Mouse (Mus musculus): ENCODE results near the gene Cfap45. TPM values are rescaled to one million over a fixed set of nuclear protein-coding genes. Genes with fewer than 3 reads are reported as not detected.

The Cfap45 gene
- polyA plus RNA-seq, 1 experiment, result 2.9 TPM

GRCm38 (mm10) chr1:172540283-172540820 is 19.8 kb downstream of the Cfap45 start:
- no peak overlapping the region for H3K27ac ChIP-seq (ENCODE audit: insufficient read depth, low read length)
- TF ChIP-seq POLR2A (IDR thresholded peaks at IDR 0.05; ENCODE audit: low read depth, low read length) (no peak), CTCF (IDR thresholded peaks at IDR 0.05; ENCODE audit: borderline replicate concordance, insufficient read depth, low read length) (no peak)
- H3K4me1 ChIP-seq (ENCODE audit: control insufficient read depth, insufficient read depth, low read length), result no peaks in the 10 kb centered on the region

GRCm38 (mm10) chr1:172546062-172546461 is 25.5 kb downstream of the Cfap45 start:
- H3K4me1 ChIP-seq (ENCODE audit: control insufficient read depth, insufficient read depth, low read length), result peaks cover 6% of the 10 kb centered on the region; the same call in 1 of the 2 replicates
- no peak for TF ChIP-seq POLR2A (IDR thresholded peaks at IDR 0.05; ENCODE audit: low read depth, low read length)
- TF ChIP-seq CTCF (IDR thresholded peaks at IDR 0.05; ENCODE audit: borderline replicate concordance, insufficient read depth, low read length), result no peak
- H3K4me3 ChIP-seq (ENCODE audit: insufficient read depth, low read length), result no peak overlapping the region
- no peak overlapping the region for H3K27ac ChIP-seq (ENCODE audit: insufficient read depth, low read length)

More at GRCm38 (mm10) chr1:172540283-172540820, 19.8 kb downstream of the Cfap45 start:
- no peak overlapping the region for H3K4me3 ChIP-seq (ENCODE audit: insufficient read depth, low read length)

- Histone ChIP-seq H3K4me1 (ENCODE audit: control insufficient read depth, insufficient read depth, low read length) (peaks cover 8% of the 10 kb centered on the region; the same call in 1 of the 2 replicates), H3K4me3 (ENCODE audit: insufficient read depth, low read length) (no peak overlapping the region), H3K27ac (ENCODE audit: insufficient read depth, low read length) (no peak overlapping the region)
- TF ChIP-seq POLR2A (IDR thresholded peaks at IDR 0.05; ENCODE audit: low read depth, low read length) (no peak), CTCF (IDR thresholded peaks at IDR 0.05; ENCODE audit: borderline replicate concordance, insufficient read depth, low read length) (no peak)
These were observed 27.9 kb downstream of the Cfap45 start for GRCm38 (mm10) chr1:172548501-172548900.

- Histone ChIP-seq H3K27ac (ENCODE audit: insufficient read depth, low read length) (no peak overlapping the region), H3K4me1 (ENCODE audit: control insufficient read depth, insufficient read depth, low read length) (peaks cover 8% of the 10 kb centered on the region; the same call in 1 of the 2 replicates), H3K4me3 (ENCODE audit: insufficient read depth, low read length) (no peak overlapping the region)
- TF ChIP-seq CTCF (IDR thresholded peaks at IDR 0.05; ENCODE audit: borderline replicate concordance, insufficient read depth, low read length) (no peak), POLR2A (IDR thresholded peaks at IDR 0.05; ENCODE audit: low read depth, low read length) (no peak)
These were observed 28.7 kb downstream of the Cfap45 start for GRCm38 (mm10) chr1:172549314-172549713.

- no peak overlapping the region for H3K27ac ChIP-seq (ENCODE audit: insufficient read depth, low read length)
- peaks cover 8% of the 10 kb centered on the region; the same call in 1 of the 2 replicates for H3K4me1 ChIP-seq (ENCODE audit: control insufficient read depth, insufficient read depth, low read length)
- H3K4me3 ChIP-seq (ENCODE audit: insufficient read depth, low read length), result no peak overlapping the region
- TF ChIP-seq CTCF (IDR thresholded peaks at IDR 0.05; ENCODE audit: borderline replicate concordance, insufficient read depth, low read length), result no peak
- TF ChIP-seq POLR2A (IDR thresholded peaks at IDR 0.05; ENCODE audit: low read depth, low read length), result no peak
These were observed 29.1 kb downstream of the Cfap45 start for GRCm38 (mm10) chr1:172549717-172550116.

GRCm38 (mm10) chr1:172550551-172550951 is 29.9 kb downstream of the Cfap45 start:
- TF ChIP-seq CTCF (IDR thresholded peaks at IDR 0.05; ENCODE audit: borderline replicate concordance, insufficient read depth, low read length), result no peak
- peak; percentile 29; the same call in 1 of the 2 replicates for TF ChIP-seq POLR2A (IDR thresholded peaks at IDR 0.05; ENCODE audit: low read depth, low read length)
- H3K4me3 ChIP-seq (ENCODE audit: insufficient read depth, low read length), result peak overlapping the region; percentile 18; the same call in 1 of the 2 replicates
- peaks cover 8% of the 10 kb centered on the region; the same call in 1 of the 2 replicates for H3K4me1 ChIP-seq (ENCODE audit: control insufficient read depth, insufficient read depth, low read length)
- no peak overlapping the region for H3K27ac ChIP-seq (ENCODE audit: insufficient read depth, low read length)

GRCm38 (mm10) chr1:172551009-172551408 is 30.4 kb downstream of the Cfap45 start:
- no peak overlapping the region for H3K4me3 ChIP-seq (ENCODE audit: insufficient read depth, low read length)
- no peak for TF ChIP-seq CTCF (IDR thresholded peaks at IDR 0.05; ENCODE audit: borderline replicate concordance, insufficient read depth, low read length)
- TF ChIP-seq POLR2A (IDR thresholded peaks at IDR 0.05; ENCODE audit: low read depth, low read length), result no peak
- no peak overlapping the region for H3K27ac ChIP-seq (ENCODE audit: insufficient read depth, low read length)
- H3K4me1 ChIP-seq (ENCODE audit: control insufficient read depth, insufficient read depth, low read length), result peaks cover 8% of the 10 kb centered on the region; the same call in 1 of the 2 replicates

- Histone ChIP-seq H3K4me1 (ENCODE audit: control insufficient read depth, insufficient read depth, low read length) (0 out of 2 replicates have a peak, but pooled peaks cover 6% of the 10 kb centered on the region), H3K4me3 (ENCODE audit: insufficient read depth, low read length) (no peak overlapping the region), H3K27ac (ENCODE audit: insufficient read depth, low read length) (no peak overlapping the region)
- no peak for TF ChIP-seq POLR2A (IDR thresholded peaks at IDR 0.05; ENCODE audit: low read depth, low read length)
- no peak for TF ChIP-seq CTCF (IDR thresholded peaks at IDR 0.05; ENCODE audit: borderline replicate concordance, insufficient read depth, low read length)
These were observed 32.0 kb downstream of the Cfap45 start for GRCm38 (mm10) chr1:172552623-172553022.

- Histone ChIP-seq H3K4me3 (ENCODE audit: insufficient read depth, low read length) (no peak within 1 kb of the TSS), H3K4me1 (ENCODE audit: control insufficient read depth, insufficient read depth, low read length) (0 out of 2 replicates have a peak, but pooled peaks cover 2% of the 10 kb centered on the region), H3K27ac (ENCODE audit: insufficient read depth, low read length) (no peak within 1 kb of the TSS)
- TF ChIP-seq POLR2A (IDR thresholded peaks at IDR 0.05; ENCODE audit: low read depth, low read length), result no peak
- no peak for TF ChIP-seq CTCF (IDR thresholded peaks at IDR 0.05; ENCODE audit: borderline replicate concordance, insufficient read depth, low read length)
These were observed 35.0 kb downstream of the Cfap45 start, which contains the start of gene Vsig8 for GRCm38 (mm10) chr1:172555638-172556037. TSS of gene Vsig8 (plus strand) at chr1:172555938.

All from embryonic fibroblast, embryonic 13.5 days (primary cell).